Mouse (Mus musculus): ENCODE measurements at regions not wholly inside any gene's neighbourhood (a gene's known extent, or its start where the extent isn't known, plus 50 kb on each side); places are given as distances from the start of the nearest gene placed in this dataset.

GRCm38 (mm10) chr10:17277911-17278310 is 445.1 kb upstream of the Cited2 start:
- no peaks in the 10 kb centered on the region for H3K36me3 ChIP-seq (replicated peaks; ENCODE audit: control insufficient read depth, insufficient read depth, low read depth)
- H3K27me3 ChIP-seq (ENCODE audit: control insufficient read depth, insufficient read depth, low read length) = no peaks in the 10 kb centered on the region
- no peak for ATAC-seq (ENCODE audit: insufficient read depth)
- H3K4me1 ChIP-seq (replicated peaks; ENCODE audit: control insufficient read depth in 2 of 2, insufficient read depth in 2 of 2, low read length in 1 of 2) = no peaks in the 10 kb centered on the region
- H3K4me3 ChIP-seq (ENCODE audit: insufficient read depth in 1 of 2, low read depth in 2 of 2, low read length in 2 of 2) = no peak overlapping the region
- no peak for DNase-seq (ENCODE audit: low read depth in 3 of 3, low spot score in 3 of 3)
- H3K9me3 ChIP-seq (ENCODE audit: control insufficient read depth, low read length) = no peaks in the 10 kb centered on the region
- TF ChIP-seq CTCF (IDR thresholded peaks at IDR 0.05; ENCODE audit: low read depth) = no peak
- TF ChIP-seq EP300 (IDR thresholded peaks at IDR 0.05; ENCODE audit: low read depth) = no peak
- no peak overlapping the region for H3K9ac ChIP-seq (replicated peaks)
- no peak overlapping the region for H3K27ac ChIP-seq
- H3K4me2 ChIP-seq (ENCODE audit: low read depth) = no peak overlapping the region

- Histone ChIP-seq H3K36me3 (replicated peaks; ENCODE audit: control insufficient read depth, insufficient read depth, low read depth) (no peaks in the 10 kb centered on the region), H3K27me3 (ENCODE audit: control insufficient read depth, insufficient read depth, low read length) (no peaks in the 10 kb centered on the region), H3K4me1 (replicated peaks; ENCODE audit: control insufficient read depth in 2 of 2, insufficient read depth in 2 of 2, low read length in 1 of 2) (no peaks in the 10 kb centered on the region), H3K4me2 (ENCODE audit: low read depth) (no peak overlapping the region), H3K4me3 (ENCODE audit: insufficient read depth in 1 of 2, low read depth in 2 of 2, low read length in 2 of 2) (no peak overlapping the region), H3K27ac (no peak overlapping the region), H3K9me3 (ENCODE audit: control insufficient read depth, low read length) (no peaks in the 10 kb centered on the region), H3K9ac (replicated peaks) (no peak overlapping the region)
- ATAC-seq (ENCODE audit: insufficient read depth) (no peak), DNase-seq (ENCODE audit: low read depth in 3 of 3, low spot score in 3 of 3) (no peak)
- TF ChIP-seq EP300 (IDR thresholded peaks at IDR 0.05; ENCODE audit: low read depth) (no peak), CTCF (IDR thresholded peaks at IDR 0.05; ENCODE audit: low read depth) (no peak)
- 78% methylated on average over 5 of the region's 5 CpGs for WGBS (ENCODE audit: insufficient replicate concordance)
Measured at GRCm38 (mm10) chr10:17284858-17285257, 438.2 kb upstream of the Cited2 start.

GRCm38 (mm10) chr10:17287141-17287540 is 435.9 kb upstream of the Cited2 start:
- Histone ChIP-seq H3K4me1 (replicated peaks; ENCODE audit: control insufficient read depth in 2 of 2, insufficient read depth in 2 of 2, low read length in 1 of 2) (no peaks in the 10 kb centered on the region), H3K4me3 (ENCODE audit: insufficient read depth in 1 of 2, low read depth in 2 of 2, low read length in 2 of 2) (no peak overlapping the region), H3K4me2 (ENCODE audit: low read depth) (no peak overlapping the region), H3K36me3 (replicated peaks; ENCODE audit: control insufficient read depth, insufficient read depth, low read depth) (no peaks in the 10 kb centered on the region), H3K9me3 (ENCODE audit: control insufficient read depth, low read length) (no peaks in the 10 kb centered on the region), H3K27me3 (ENCODE audit: control insufficient read depth, insufficient read depth, low read length) (no peaks in the 10 kb centered on the region), H3K9ac (replicated peaks) (no peak overlapping the region), H3K27ac (no peak overlapping the region)
- no peak for DNase-seq (ENCODE audit: low read depth in 3 of 3, low spot score in 3 of 3)
- TF ChIP-seq EP300 (IDR thresholded peaks at IDR 0.05; ENCODE audit: low read depth) = no peak
- no peak for TF ChIP-seq CTCF (IDR thresholded peaks at IDR 0.05; ENCODE audit: low read depth)
- ATAC-seq (ENCODE audit: insufficient read depth) = no peak
- WGBS (ENCODE audit: insufficient replicate concordance) = 41% methylated on average over 2 of the region's 2 CpGs

- no peak for TF ChIP-seq EP300 (IDR thresholded peaks at IDR 0.05; ENCODE audit: low read depth)
- no peak for TF ChIP-seq CTCF (IDR thresholded peaks at IDR 0.05; ENCODE audit: low read depth)
- Histone ChIP-seq H3K4me3 (ENCODE audit: insufficient read depth in 1 of 2, low read depth in 2 of 2, low read length in 2 of 2) (no peak overlapping the region), H3K9me3 (ENCODE audit: control insufficient read depth, low read length) (no peaks in the 10 kb centered on the region), H3K27me3 (ENCODE audit: control insufficient read depth, insufficient read depth, low read length) (no peaks in the 10 kb centered on the region), H3K9ac (replicated peaks) (no peak overlapping the region), H3K4me2 (ENCODE audit: low read depth) (no peak overlapping the region), H3K27ac (no peak overlapping the region), H3K36me3 (replicated peaks; ENCODE audit: control insufficient read depth, insufficient read depth, low read depth) (no peaks in the 10 kb centered on the region), H3K4me1 (replicated peaks; ENCODE audit: control insufficient read depth in 2 of 2, insufficient read depth in 2 of 2, low read length in 1 of 2) (no peaks in the 10 kb centered on the region)
- WGBS (ENCODE audit: insufficient replicate concordance) = 54% methylated on average over 2 of the region's 2 CpGs
- ATAC-seq (ENCODE audit: insufficient read depth) = no peak
- DNase-seq (ENCODE audit: low read depth in 3 of 3, low spot score in 3 of 3) = no peak
Measured at GRCm38 (mm10) chr10:17288231-17288630, 434.8 kb upstream of the Cited2 start.

GRCm38 (mm10) chr10:17292331-17292730 is 430.7 kb upstream of the Cited2 start:
- no peak for ATAC-seq (ENCODE audit: insufficient read depth)
- no peaks in the 10 kb centered on the region for H3K4me1 ChIP-seq (replicated peaks; ENCODE audit: control insufficient read depth in 2 of 2, insufficient read depth in 2 of 2, low read length in 1 of 2)
- H3K4me2 ChIP-seq (ENCODE audit: low read depth) = no peak overlapping the region
- H3K27me3 ChIP-seq (ENCODE audit: control insufficient read depth, insufficient read depth, low read length) = no peaks in the 10 kb centered on the region
- no peak for DNase-seq (ENCODE audit: low read depth in 3 of 3, low spot score in 3 of 3)
- TF ChIP-seq CTCF (IDR thresholded peaks at IDR 0.05; ENCODE audit: low read depth) (no peak), EP300 (IDR thresholded peaks at IDR 0.05; ENCODE audit: low read depth) (no peak)
- H3K27ac ChIP-seq = no peak overlapping the region
- WGBS (ENCODE audit: insufficient replicate concordance) = 67% methylated on average over 6 of the region's 6 CpGs
- H3K4me3 ChIP-seq (ENCODE audit: insufficient read depth in 1 of 2, low read depth in 2 of 2, low read length in 2 of 2) = no peak overlapping the region
- H3K9me3 ChIP-seq (ENCODE audit: control insufficient read depth, low read length) = no peaks in the 10 kb centered on the region
- no peak overlapping the region for H3K9ac ChIP-seq (replicated peaks)
- no peaks in the 10 kb centered on the region for H3K36me3 ChIP-seq (replicated peaks; ENCODE audit: control insufficient read depth, insufficient read depth, low read depth)

All from liver, embryonic 14.5 days (tissue).